Mouse (Mus musculus) CH12F3 (cell line): ENCODE results near the gene Scn3b.

Source experiments
- in situ Hi-C: fragments of 300-500 bp; cut with MboI; formaldehyde crosslinking; loops from 2 replicates; pipeline ENCODE4 v1.14.3; 2020; ENCODE audit warnings: low sequenced_read_pairs

Scn3b gene

DNA sequence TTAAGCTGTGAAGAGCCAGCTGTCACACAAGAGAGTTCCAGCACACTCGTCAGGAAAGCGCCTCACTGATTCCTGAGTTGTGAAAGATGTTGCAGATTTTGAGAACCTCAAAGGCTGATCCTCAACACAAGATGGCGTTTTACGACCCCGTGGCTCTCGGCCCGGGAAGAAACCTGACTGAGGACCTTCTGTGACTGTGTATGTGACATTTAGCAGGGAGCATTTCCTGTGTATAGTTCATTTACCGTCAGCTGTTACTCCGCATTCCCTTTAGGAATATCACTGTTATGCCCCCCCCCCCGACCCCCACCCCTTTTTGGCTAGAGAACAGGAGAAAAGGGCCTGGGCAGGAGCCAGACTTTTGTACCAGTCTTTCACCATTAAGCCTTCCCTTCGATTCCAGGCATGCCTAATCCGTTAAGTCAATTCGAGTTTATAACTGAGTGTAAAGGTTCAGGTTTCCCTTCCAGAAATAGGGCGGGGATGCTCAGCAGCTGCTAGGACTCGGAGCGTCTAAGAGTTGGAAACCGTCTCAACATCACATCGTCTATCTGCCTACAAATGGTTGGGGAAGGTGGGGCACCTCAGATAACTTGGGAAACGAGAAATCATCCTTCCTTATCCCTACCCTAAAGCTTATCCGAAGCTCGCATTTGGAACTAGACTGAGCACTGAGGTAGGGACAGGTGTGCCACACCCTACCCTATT, 823 bp upstream of the Scn3b start:
- in situ Hi-C loops: no loop called here

- in situ Hi-C loops: no loop called here
Observed at GRCm38 (mm10) chr9:40268748-40269102, 292 bp upstream of the Scn3b start.

GRCm38 (mm10) chr9:40269880-40270279, 863 bp downstream of the Scn3b start:
- in situ Hi-C loops: no loop called here

- in situ Hi-C loops: no loop called here
Observed at GRCm38 (mm10) chr9:40271075-40271474, 2.1 kb downstream of the Scn3b start.

GRCm38 (mm10) chr9:40272822-40273221, 3.8 kb downstream of the Scn3b start:
- in situ Hi-C loops: no loop called here

DNA sequence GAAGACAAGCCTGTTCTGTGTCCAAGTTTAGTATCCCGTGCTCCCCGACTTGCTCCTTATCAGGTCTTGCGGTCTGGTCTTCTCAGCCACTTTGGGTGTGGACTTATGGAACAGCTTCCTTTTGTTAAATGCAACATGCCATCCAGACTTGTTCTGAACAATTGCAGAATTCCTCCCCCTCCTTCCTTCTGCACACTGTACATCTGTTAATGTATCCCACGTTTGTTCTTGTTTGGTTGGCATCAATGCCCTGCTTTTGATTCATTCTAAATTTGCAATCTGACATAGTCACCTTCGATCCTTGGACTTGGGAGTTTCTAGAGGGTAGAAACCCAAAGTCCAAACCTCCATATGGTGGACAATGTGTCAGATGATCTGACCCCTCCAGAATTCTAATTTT, 6.9 kb downstream of the Scn3b start:
- in situ Hi-C loops: no loop called here

DNA sequence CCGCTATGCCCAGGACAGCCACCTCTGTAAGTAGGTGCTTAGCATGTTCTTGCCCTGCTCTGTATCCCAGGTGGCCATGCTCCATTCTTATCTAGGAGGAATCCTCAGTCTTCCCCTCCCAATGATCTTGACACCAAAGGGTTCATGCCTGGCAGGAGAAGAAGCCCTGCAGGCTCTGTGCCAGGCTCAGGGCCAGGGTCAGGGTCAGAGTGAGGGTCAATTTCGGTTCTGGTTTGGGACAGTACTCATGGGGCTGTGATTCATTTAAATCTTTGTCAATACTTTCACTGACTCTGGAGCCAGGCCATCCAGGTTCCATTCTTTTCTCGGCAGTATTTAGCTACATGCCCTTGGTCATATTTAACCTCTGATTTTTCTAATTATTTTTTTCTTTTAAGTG, 8.7 kb downstream of the Scn3b start:
- in situ Hi-C loops: no loop called here

DNA sequence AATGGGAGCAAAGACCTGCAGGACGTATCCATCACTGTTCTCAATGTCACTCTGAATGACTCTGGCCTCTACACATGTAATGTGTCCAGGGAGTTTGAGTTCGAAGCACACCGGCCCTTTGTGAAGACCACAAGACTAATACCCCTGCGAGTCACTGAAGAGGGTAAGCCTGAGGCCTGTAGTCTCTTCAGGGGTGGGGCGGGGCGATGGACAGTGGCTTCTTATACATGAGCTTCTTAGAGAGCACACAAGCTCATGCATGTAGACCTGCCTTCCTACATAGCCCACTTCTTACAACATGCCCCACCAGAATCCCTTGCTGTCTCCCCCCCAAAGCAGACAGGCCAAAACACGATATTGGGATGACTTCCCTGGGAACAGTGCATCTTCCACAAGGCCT, 10.4 kb downstream of the Scn3b start:
- in situ Hi-C loops: no loop called here

GRCm38 (mm10) chr9:40282968-40283367, 14.0 kb downstream of the Scn3b start:
- in situ Hi-C loops: no loop called here

DNA sequence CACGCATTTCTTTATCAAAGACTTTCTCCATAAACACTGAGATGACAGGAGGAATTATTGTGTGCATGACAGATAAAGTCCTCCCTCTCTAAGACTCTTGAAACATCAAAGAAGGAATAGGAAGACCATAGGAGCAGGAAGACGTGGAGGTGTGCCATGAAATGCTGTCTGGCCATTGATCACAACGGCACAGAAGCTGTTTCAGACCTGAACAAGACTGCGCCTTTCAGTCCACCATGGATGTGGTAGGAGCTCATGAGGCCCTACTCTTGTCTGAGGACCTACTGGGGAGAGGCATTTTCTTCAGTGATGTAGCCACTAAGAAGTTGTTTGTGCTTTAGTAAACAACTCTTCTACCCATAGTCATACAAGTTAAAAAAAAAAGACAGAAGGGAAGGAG, 23.5 kb downstream of the Scn3b start:
- in situ Hi-C loops: no loop called here

- in situ Hi-C loops: no loop called here
Observed at GRCm38 (mm10) chr9:40293286-40293685, 24.3 kb downstream of the Scn3b start.

DNA sequence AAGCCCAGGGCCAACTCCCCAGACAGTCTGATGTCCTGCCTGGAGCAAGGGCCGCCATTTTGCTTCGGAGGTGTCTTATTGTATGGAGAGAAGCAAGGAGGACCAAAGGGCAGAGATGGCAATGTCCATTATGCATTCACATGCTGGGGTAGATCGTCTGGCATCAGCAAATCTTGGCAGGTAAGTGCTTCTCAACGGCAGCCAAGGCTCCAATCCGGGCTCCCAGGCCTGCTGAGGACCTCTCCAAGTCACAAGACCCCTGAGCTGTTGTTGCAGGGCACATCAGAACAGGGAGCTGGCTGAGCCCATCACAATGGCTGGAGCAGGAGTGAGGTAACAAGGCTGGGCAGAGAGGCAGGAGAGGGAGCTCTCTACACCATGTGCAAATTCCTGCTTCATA, 24.7 kb downstream of the Scn3b start:
- in situ Hi-C loops: no loop called here

- in situ Hi-C loops: no loop called here
Observed at GRCm38 (mm10) chr9:40294210-40294609, 25.2 kb downstream of the Scn3b start.

DNA sequence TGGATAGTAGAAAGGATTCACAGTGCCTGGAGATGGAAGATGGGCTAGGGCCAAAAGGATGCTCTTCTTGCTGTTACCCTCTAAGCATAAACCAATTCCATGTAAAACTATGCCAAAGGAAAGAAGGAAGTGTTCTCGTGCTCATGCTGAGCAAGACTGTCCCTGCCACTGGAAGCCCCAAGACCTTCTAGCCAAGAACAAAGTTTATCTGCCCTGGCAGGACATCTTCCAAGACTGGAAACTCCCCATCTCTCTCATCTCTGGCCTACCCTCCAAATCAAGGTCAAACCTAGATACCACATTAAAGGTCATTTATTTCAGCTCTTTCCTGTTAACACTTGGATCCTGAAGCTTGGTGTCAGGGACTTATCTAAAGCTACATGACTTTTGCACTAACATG, 25.8 kb downstream of the Scn3b start:
- in situ Hi-C loops: no loop called here

DNA sequence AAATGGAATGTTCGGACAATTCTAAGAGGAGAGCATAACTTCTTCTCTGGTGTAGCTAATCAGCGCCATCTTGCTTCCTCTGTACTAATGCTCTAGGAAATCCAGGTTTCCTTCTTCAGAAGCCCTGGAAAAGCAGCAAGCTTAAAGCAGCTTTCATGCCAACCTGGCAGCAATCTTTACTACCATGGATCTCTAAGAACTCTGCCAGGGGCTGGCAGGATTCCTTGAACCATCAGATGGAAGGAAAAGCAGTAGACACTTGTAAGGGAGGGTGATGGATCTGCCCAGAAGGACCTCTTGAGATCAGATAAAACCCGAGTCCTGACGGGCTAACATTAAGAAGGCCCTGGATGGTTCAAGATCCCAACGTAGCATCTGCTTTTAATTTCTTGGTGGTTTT, 27.2 kb downstream of the Scn3b start:
- in situ Hi-C loops: no loop called here

GRCm38 (mm10) chr9:40297969-40298368, 29.0 kb downstream of the Scn3b start:
- in situ Hi-C loops: no loop called here

DNA sequence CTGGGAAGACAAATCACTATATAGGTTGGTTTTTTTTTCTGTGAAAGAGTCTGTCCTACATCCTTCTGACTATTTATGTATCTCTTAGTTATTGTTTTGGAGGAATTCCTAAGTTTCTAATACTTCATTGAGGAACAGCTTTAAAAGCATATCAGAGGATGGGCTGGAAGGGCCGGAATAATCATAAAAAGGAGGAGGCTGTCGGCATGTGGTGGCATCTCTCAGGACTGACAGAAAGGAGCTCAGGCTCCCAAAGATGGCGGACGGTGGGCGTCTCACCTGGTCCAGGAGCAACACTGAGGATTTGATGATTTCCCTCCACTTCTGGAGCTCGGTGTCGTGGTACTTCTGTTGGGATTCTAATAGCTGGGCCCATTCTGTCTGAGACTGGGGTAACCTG, 30.3 kb downstream of the Scn3b start:
- in situ Hi-C loops: no loop called here

DNA sequence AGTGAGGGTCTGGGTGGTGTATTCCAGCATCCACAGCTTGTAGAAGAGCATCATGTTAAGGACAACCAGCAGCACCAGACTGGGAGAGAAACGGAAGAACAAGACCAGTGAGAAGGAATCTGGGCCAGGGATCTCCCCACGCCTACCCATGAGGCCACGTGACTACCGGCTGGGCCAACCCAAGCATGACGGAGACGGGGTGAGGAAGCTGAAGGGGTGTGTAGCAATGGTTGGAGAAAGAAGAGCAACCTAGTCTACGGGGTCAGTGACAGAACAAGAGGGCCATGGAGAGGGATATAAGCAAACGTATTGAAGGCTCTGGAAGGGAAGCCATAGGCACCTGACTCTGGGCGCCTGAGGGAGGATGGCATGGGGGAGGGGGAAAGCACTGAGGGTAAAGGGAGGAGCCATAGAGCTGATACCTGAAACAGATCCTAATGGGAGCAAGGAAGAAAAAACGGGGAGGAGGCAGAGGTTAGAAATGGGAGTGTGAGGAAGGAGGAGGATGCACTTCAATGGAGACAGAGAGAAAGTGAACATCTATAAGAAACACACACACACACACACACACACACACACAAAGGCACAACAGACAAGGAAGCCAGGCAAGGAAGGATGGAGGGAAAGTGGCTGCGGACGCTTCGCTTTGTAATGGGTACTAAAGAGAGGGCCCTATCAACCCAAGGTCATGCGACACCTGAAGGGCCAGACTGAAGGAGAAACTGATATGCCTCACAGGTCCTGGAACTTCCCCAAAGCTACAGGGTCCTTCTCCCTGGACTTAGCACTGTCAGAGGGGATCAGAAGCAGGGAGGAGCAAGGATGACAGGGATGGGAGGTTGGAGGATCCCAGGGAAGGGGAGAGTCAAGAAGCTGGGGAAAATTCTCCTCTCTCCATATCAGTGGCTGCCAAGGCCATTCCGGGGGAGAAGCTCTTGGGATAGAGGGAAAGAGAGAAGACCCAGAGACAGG, 31.3 kb downstream of the Scn3b start:
- in situ Hi-C loops: no loop called here

DNA sequence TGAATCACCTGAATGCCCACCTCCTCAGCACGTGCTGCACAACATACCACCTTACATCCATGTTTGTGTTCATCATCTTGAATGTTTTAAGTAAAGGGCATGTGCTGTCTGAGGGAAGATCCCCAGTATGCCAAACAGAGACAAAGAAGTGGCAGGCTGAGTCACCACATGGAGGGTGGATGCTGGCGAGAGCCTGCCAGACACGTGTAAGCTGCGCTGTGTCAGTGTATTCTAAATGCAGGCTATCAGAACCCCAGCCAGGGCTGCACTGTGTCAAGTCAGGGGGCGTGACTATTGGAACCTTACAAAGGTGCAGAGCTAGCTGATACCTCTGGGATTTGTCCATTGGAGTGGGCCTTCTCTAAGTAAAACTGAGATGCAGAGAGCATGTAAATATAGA, 32.5 kb downstream of the Scn3b start:
- in situ Hi-C loops: no loop called here

- in situ Hi-C loops: no loop called here
Observed at GRCm38 (mm10) chr9:40302375-40302774, 33.4 kb downstream of the Scn3b start.

DNA sequence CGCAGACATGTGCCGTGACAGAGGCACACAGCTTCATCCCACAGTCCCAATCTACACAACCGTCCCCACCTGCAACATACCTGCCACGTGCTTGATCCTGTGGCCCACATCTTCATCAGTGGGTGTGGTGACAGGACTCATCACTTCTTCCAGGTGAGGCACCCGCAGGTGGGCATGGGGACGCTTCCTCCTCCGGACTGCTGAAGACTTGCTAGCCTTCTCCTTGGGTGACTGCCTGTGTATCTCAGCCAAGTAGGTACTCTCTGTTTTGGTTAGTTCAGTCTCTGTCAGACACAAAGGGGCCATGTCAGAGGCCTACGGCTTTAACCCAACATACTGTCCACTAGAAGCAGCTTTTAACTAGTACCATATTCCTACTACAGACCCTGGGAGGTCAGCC, 35.2 kb downstream of the Scn3b start:
- in situ Hi-C loops: no loop called here

DNA sequence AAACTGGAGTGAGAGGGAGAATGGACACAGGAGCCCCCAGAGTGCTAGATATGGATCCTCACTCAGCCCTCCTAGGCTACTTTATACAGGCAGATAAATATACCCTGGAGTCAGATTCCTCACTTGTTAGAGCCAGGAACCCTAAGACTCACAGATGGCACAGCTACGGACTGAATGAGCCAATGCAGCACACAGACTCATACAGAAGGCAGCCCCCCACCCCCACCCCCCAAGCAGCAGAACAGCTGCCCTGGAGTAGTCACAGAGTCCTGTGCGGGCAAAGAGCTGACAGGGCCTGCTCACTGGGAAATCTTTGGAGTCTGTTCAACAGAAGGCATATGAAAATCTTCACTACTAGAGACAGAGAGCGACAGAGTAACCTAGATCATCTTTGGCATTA, 38.3 kb downstream of the Scn3b start:
- in situ Hi-C loops: no loop called here
